Mouse (Mus musculus): ENCODE results near the gene Zbtb4. TPM values are rescaled to one million over a fixed set of nuclear protein-coding genes. Genes with fewer than 3 reads are reported as not detected.

The Zbtb4 gene
- polyA plus RNA-seq (2012; rRNA removed): 32.2 and 35.6 TPM in 2 replicates

DNA sequence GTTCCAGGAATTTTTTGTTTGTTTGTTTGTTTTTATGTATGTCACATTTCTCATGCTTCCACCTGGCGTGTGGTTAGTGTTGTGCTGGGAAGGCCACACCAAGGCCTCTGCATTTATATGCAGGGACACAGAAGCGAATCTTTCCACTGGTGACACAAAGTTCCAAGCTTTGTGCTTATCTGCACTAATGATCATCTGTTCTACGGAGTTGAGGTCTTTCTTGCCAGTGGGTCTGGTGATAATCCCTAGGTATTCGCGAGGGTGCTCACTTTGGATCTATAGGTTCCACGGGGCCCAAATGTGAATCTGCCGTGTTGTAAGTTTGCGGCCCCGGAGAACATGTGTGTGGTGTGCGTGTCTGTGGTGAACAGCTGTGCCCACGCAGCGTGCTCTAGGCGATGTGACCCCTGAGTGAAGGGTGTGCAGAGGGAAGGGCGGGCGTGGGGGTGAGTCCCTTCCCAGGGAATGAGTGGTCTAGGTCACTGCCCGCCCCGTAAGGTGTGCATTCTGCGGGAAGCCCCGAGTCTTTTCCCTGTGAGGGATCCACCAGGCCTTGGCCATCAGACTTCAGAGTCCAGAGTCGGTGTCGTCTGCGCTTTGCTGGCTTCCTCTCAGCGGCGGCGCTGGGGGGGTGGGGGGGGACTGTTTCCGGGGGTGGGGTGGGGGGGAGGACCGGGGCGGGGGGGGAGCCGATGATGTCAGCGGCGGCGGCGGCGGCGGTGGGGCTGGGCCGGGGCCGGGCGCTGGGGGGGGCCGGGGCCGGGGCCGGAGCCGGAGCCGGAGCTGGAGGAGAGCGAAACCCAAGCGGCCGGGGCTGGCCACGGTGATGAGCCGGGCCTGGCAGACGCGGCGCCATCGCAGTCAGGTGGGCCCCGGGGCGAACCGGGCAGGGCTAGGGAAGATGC lies at the start of gene Zbtb4:
TSS of gene Zbtb4 (plus strand) at position 692 of the 905 bp plus-strand sequence.
- H3K27ac ChIP-seq (ENCODE audit: control insufficient read depth, insufficient read depth, low read length): peak within 1 kb of the TSS; percentile 72
- H3K4me3 ChIP-seq (ENCODE audit: control insufficient read depth, insufficient read depth, low read length): peak within 1 kb of the TSS; percentile 89
- TF ChIP-seq POLR2A (IDR thresholded peaks at IDR 0.05; ENCODE audit: control insufficient read depth, extremely low read depth, insufficient read depth, low read length, poor library complexity) (peak; percentile 15), CTCF (IDR thresholded peaks at IDR 0.05; ENCODE audit: borderline replicate concordance, control insufficient read depth, extremely low read depth, insufficient read depth, low read length, poor library complexity) (no peak)
- no peaks in the 10 kb centered on the region for H3K36me3 ChIP-seq (ENCODE audit: control insufficient read depth, insufficient read depth, low read length)
- H3K4me1 ChIP-seq (replicated peaks; ENCODE audit: control insufficient read depth, insufficient read depth, low read length): peaks cover 26% of the 10 kb centered on the region
- no peaks in the 10 kb centered on the region for H3K27me3 ChIP-seq (ENCODE audit: control insufficient read depth, insufficient read depth, low read length)
- 17% methylated on average over 46 of the region's 55 CpGs for WGBS
- peak; percentile 49 for DNase-seq

GRCm38 (mm10) chr11:69715929-69716328 lies 49.8 kb upstream of the Zbtb4 start:
- TF ChIP-seq CTCF (IDR thresholded peaks at IDR 0.05; ENCODE audit: borderline replicate concordance, control insufficient read depth, extremely low read depth, insufficient read depth, low read length, poor library complexity) (no peak), POLR2A (IDR thresholded peaks at IDR 0.05; ENCODE audit: control insufficient read depth, extremely low read depth, insufficient read depth, low read length, poor library complexity) (no peak)
- Histone ChIP-seq H3K4me1 (replicated peaks; ENCODE audit: control insufficient read depth, insufficient read depth, low read length) (no peaks in the 10 kb centered on the region), H3K27ac (ENCODE audit: control insufficient read depth, insufficient read depth, low read length) (no peak overlapping the region), H3K36me3 (ENCODE audit: control insufficient read depth, insufficient read depth, low read length) (no peaks in the 10 kb centered on the region), H3K4me3 (ENCODE audit: control insufficient read depth, insufficient read depth, low read length) (no peak overlapping the region), H3K27me3 (ENCODE audit: control insufficient read depth, insufficient read depth, low read length) (no peaks in the 10 kb centered on the region)
- WGBS: 59% methylated on average over 5 of the region's 5 CpGs
- DNase-seq: no peak

DNA sequence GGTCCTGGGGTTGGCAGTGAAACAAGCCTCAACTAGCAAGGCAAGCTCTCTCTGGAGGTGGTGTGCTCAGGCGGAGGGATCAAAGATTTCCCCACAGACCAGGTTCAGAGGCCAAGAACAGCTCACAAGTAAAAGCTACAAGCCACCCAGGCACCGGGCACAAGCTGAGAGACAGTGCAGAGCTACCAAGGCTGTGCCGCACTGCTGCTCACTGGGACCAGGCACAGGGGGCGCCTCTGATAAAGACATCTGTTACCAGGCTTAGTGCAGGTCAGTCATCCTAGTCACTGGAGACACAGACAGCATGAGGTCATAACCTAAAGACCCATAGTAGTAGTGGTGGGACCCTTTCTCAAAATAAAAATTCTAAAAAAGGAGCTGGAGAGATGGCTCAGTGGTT lies 48.8 kb upstream of the Zbtb4 start:
- 91% methylated on average over 4 of the region's 4 CpGs for WGBS
- Histone ChIP-seq H3K27ac (ENCODE audit: control insufficient read depth, insufficient read depth, low read length) (no peak overlapping the region), H3K4me3 (ENCODE audit: control insufficient read depth, insufficient read depth, low read length) (no peak overlapping the region), H3K4me1 (replicated peaks; ENCODE audit: control insufficient read depth, insufficient read depth, low read length) (no peaks in the 10 kb centered on the region), H3K36me3 (ENCODE audit: control insufficient read depth, insufficient read depth, low read length) (no peaks in the 10 kb centered on the region), H3K27me3 (ENCODE audit: control insufficient read depth, insufficient read depth, low read length) (no peaks in the 10 kb centered on the region)
- TF ChIP-seq POLR2A (IDR thresholded peaks at IDR 0.05; ENCODE audit: control insufficient read depth, extremely low read depth, insufficient read depth, low read length, poor library complexity) (no peak), CTCF (IDR thresholded peaks at IDR 0.05; ENCODE audit: borderline replicate concordance, control insufficient read depth, extremely low read depth, insufficient read depth, low read length, poor library complexity) (no peak)
- DNase-seq: no peak

DNA sequence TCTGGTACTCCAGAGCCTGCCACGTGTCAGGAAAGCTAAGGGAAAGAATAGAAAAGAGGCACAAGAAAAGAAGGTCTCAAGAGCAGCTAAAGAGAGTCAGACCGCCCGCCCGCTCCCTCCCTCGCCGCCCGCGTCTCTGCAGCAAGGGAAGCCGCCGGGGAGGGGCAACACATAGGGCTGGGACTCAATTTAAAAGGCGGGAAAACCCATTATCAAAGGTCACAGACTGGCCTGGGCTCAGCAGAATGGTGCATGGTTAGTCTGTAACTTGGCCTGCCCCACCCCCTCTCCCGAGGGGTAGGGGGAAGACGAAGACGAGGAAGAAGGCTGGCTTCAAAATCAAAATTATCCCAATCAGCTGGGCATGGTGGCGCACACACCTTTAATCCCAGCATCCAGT lies 47.1 kb upstream of the Zbtb4 start:
- no peak overlapping the region for H3K27ac ChIP-seq (ENCODE audit: control insufficient read depth, insufficient read depth, low read length)
- no peak overlapping the region for H3K4me3 ChIP-seq (ENCODE audit: control insufficient read depth, insufficient read depth, low read length)
- 83% methylated on average over 15 of the region's 15 CpGs for WGBS
- no peaks in the 10 kb centered on the region for H3K36me3 ChIP-seq (ENCODE audit: control insufficient read depth, insufficient read depth, low read length)
- H3K4me1 ChIP-seq (replicated peaks; ENCODE audit: control insufficient read depth, insufficient read depth, low read length): no peaks in the 10 kb centered on the region
- DNase-seq: no peak
- H3K27me3 ChIP-seq (ENCODE audit: control insufficient read depth, insufficient read depth, low read length): no peaks in the 10 kb centered on the region
- TF ChIP-seq POLR2A (IDR thresholded peaks at IDR 0.05; ENCODE audit: control insufficient read depth, extremely low read depth, insufficient read depth, low read length, poor library complexity): no peak
- TF ChIP-seq CTCF (IDR thresholded peaks at IDR 0.05; ENCODE audit: borderline replicate concordance, control insufficient read depth, extremely low read depth, insufficient read depth, low read length, poor library complexity): no peak

GRCm38 (mm10) chr11:69719423-69719822 lies 46.3 kb upstream of the Zbtb4 start:
- Histone ChIP-seq H3K27ac (ENCODE audit: control insufficient read depth, insufficient read depth, low read length) (no peak overlapping the region), H3K4me1 (replicated peaks; ENCODE audit: control insufficient read depth, insufficient read depth, low read length) (no peaks in the 10 kb centered on the region), H3K4me3 (ENCODE audit: control insufficient read depth, insufficient read depth, low read length) (no peak overlapping the region), H3K27me3 (ENCODE audit: control insufficient read depth, insufficient read depth, low read length) (no peaks in the 10 kb centered on the region), H3K36me3 (ENCODE audit: control insufficient read depth, insufficient read depth, low read length) (no peaks in the 10 kb centered on the region)
- TF ChIP-seq POLR2A (IDR thresholded peaks at IDR 0.05; ENCODE audit: control insufficient read depth, extremely low read depth, insufficient read depth, low read length, poor library complexity) (no peak), CTCF (IDR thresholded peaks at IDR 0.05; ENCODE audit: borderline replicate concordance, control insufficient read depth, extremely low read depth, insufficient read depth, low read length, poor library complexity) (no peak)
- DNase-seq: no peak
- 79% methylated on average over 6 of the region's 6 CpGs for WGBS

GRCm38 (mm10) chr11:69720852-69721251 lies 44.9 kb upstream of the Zbtb4 start:
- no peak overlapping the region for H3K27ac ChIP-seq (ENCODE audit: control insufficient read depth, insufficient read depth, low read length)
- no peaks in the 10 kb centered on the region for H3K36me3 ChIP-seq (ENCODE audit: control insufficient read depth, insufficient read depth, low read length)
- TF ChIP-seq POLR2A (IDR thresholded peaks at IDR 0.05; ENCODE audit: control insufficient read depth, extremely low read depth, insufficient read depth, low read length, poor library complexity) (no peak), CTCF (IDR thresholded peaks at IDR 0.05; ENCODE audit: borderline replicate concordance, control insufficient read depth, extremely low read depth, insufficient read depth, low read length, poor library complexity) (no peak)
- no peak overlapping the region for H3K4me3 ChIP-seq (ENCODE audit: control insufficient read depth, insufficient read depth, low read length)
- no peaks in the 10 kb centered on the region for H3K4me1 ChIP-seq (replicated peaks; ENCODE audit: control insufficient read depth, insufficient read depth, low read length)
- no peaks in the 10 kb centered on the region for H3K27me3 ChIP-seq (ENCODE audit: control insufficient read depth, insufficient read depth, low read length)
- 90% methylated on average over 6 of the region's 6 CpGs for WGBS
- DNase-seq: no peak

Data from thymus, adult 2 months (tissue).